Mouse (Mus musculus) forelimb bud, embryonic 11.5 days (tissue): ENCODE data around the gene Senp1.

Experiments
- DNase-seq: peaks from one replicate; pipeline ENCODE4 v3.0.0-alpha.2; 2012; ENCODE audit warnings: low read depth, low spot score

The Senp1 gene

DNA sequence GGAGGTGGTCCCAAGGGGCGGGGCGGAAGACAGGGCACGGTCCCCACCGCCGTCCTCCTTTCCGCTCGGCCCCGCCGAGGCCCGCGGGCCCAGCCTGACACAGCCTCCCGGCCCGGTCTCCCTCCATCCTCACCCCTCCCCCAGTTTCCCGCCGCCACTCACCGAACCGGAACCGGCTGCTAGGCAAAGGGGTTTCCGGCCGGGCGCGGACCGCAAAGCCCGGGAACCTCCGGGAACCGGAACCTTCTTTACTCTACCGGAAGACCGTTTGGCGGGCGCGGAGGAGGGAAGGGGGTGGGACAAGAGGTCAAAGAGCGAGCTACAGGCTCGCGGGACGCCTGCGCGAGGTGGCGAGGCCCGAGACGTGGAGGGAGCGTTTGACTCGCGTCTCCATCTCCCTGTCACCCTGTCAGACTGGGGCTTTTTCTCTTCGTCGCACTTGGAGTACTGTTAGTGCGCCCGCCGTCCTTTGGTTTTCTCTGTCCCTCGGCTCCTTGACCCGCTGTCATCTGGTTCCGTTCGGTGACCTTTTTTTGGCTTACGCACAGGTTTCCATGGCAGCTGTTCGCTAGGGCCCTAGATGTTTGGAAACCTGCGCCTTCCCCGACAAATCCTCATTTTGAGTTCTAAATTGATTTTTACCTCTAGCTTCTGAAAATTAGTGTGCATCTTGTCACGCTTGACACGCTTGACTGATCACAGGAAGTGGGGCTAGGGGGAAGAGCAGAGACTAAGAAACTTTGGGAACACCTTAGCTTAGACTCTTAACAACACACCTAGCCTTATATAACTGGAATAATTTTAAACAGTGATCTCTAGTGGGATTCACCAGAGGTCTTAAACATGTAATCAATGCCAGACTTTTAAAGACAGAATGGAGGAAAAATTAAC lies at the start of gene Senp1:
Senp1 (minus strand) TSS at position 624 of the 891 bp plus-strand sequence.
- DNase-seq: peak; percentile 84

GRCm38 (mm10) chr15:98142515-98142914 lies 49.0 kb upstream of the Senp1 start:
- no peak for DNase-seq

GRCm38 (mm10) chr15:98140809-98141208 lies 47.3 kb upstream of the Senp1 start:
- DNase-seq: no peak

GRCm38 (mm10) chr15:98139763-98140162 lies 46.2 kb upstream of the Senp1 start:
- no peak for DNase-seq

DNA sequence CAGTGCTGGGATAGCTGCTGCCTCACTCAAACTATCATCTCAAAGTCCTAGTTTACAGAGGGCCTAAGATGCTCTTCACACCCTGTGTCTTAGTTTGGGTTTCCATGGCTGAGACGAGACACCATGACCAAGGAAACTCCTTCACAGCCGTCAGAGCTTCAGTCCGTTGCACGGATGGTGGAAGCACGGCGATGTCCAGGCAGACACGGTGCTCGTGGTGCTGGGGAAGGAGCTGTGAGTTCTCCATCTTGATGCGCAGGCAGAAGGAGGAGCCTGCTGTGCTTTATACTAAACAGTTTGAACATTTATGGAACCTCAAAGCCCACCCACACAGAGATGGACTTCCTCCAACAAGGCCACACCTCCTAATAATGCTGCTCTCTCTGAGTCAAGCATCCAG lies 43.3 kb upstream of the Senp1 start:
- DNase-seq: no peak

DNA sequence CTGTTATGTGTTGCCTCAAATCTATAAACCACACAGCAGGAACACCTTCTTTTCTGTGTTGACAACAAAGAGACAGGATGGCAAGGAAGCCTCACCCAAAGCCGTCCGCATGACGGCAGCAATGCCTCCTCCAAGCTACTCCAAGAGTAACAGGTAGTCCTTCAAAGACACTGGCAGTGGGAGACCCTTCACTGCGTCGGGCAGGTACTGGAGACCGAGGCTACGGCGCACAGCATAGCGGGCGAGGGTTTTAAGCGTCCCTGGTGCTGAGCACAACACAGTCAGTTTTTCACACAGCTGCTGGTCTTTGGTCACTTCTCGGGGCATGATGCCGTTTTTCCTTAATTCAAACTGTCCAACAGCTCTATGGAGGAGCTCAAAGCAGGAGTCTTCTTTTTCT lies 42.1 kb upstream of the Senp1 start:
- no peak for DNase-seq

- no peak for DNase-seq
These were observed 41.1 kb upstream of the Senp1 start for GRCm38 (mm10) chr15:98134666-98135065.

GRCm38 (mm10) chr15:98134034-98134433 lies 40.5 kb upstream of the Senp1 start:
- DNase-seq: no peak

DNA sequence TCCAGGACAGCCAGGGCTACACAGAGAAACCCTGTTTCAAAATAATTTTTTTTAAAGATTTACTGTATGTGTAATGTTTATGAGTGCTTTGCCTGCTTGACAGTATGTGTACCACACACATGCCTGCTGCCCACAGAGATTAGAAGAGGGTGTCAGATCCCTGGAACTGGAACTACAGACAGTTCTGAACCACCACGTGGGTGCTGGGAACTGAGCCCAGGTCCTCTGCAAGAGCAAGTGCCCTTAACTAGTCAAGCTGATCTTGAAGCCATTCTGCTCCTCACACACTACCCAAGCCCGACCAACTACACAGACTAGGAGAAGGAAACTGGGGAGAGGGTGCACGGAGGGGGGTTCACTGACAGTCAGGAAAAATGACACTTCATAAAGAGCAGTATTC lies 39.9 kb upstream of the Senp1 start:
- no peak for DNase-seq

DNA sequence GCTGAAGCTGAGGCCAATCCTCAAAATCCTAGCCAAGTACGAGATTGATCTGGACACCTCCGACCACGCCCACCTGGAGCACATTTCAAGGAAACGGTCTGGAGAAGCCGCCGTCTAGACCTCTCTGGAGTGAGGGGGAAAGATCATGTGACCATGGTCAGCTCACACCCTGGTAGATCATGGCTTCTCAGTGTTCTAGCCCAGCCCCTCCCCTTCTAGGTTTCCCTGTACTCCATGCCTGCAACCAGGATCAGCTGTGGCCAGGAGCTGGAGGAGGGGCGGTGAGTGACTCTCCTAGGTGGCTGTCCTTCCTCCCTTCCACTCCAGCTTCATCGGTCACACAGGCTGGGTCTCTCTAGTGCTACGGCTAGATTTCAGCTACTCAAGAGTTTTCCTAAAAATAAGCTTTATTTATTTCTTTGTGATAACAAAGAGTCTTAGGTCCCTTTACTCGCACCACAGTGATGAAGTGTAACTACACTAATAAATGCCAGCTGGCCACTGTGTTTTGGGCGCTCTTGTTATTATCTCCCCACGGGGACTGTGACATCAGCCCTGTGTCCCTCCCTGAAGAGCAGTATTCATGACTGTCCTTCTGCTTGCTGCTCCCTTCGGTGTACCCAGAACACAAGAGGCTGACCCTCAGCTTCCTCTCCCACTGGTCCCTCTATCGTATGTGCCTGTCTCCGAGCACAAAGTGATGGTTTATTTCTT lies 38.6 kb upstream of the Senp1 start:
- no peak for DNase-seq

GRCm38 (mm10) chr15:98131451-98131850 lies 37.9 kb upstream of the Senp1 start:
- no peak for DNase-seq

GRCm38 (mm10) chr15:98131001-98131400 lies 37.5 kb upstream of the Senp1 start:
- no peak for DNase-seq

DNA sequence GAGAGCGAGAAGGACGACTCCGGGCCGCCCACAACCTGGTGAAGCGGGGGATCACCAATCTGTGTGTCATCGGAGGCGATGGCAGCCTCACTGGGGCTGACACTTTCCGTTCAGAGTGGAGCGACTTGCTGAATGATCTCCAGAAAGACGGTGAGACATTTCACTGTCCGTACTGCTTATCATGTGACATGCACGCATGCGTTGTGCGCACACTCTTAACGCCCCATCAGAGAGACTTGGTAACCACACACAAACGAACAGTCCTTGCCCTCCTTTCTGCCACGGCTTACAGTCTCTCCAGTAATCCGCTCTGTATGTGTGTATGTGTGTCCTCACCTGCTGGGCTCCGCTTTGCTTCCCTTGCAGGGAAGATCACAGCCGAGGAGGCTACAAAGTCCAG lies 27.3 kb upstream of the Senp1 start:
- DNase-seq: no peak

- no peak for DNase-seq
These were observed 25.8 kb upstream of the Senp1 start for GRCm38 (mm10) chr15:98119363-98119762.

DNA sequence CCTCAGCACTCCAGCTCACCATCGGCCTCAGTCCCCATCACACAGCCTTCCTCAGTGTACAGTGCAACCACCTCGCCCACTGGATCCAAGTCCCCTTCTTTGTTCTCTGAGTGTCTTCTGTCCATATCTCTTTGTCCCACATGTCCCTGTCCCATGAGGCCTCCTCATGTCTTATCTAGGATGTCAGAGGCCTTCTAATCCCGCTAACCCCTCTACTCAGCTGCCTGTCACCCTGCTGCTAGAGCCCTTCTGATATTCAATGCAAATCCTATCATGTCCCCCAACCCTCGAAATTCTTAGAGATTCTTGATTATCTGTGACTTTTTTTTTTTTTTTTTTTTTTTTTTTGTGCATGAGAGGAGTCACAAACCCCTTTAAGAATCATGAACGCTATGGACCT lies 22.7 kb upstream of the Senp1 start:
- DNase-seq: no peak

DNA sequence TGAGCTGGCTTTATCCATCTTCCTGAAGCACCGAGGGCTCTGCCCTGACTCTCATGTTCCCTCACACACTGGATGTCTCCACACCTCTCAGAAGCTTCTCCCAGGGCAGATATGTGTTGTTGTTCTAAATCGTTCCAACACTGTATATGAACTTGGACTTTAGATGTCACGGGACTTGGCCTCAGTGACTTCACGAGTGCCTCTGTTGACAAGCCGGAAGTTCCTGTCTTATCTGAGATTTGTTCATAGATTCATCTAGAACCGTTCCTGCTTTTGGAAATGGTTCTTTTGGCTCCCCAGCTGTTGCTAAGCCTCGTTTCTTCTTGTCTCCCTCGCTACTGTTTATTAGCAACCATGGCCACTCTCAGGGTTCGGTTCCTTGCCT lies 22.2 kb upstream of the Senp1 start:
- no peak for DNase-seq

GRCm38 (mm10) chr15:98114852-98115778 lies 21.6 kb upstream of the Senp1 start:
- DNase-seq: no peak

DNA sequence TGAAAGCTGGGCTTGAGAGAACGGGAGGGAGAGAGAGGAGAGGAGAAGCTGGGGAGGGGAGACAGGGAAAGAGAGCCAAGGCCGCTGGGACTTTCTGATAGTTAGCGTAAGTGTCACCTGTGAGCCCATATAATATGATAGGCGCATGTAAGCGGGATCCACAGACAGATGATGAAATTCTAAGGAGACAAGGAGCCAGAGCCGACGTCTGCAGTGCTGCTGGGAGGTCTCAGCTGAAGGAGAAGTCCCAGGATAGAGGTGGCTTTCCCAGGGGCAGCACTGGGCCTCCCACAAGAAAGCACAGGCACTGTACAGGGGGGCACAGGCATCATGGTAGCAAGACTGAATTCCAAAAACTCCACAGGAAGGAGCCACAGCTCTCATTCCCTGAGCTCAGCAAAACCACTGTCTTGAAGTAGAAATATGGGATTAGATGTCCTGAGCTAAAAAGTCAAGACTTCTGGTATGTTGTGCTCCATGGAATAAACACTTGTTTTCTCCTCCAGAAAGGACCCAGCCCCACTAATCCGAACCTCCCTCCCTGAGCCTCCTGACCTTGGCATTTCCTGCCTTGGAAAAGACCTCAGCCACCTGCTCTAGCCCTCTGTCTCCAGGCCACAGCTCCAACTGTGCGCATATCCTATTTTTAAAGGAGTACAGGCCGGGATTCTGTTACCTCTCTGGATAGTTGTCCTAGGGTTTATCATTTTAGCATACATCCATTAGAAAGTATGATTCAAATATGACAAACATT lies 20.7 kb upstream of the Senp1 start:
- no peak for DNase-seq

- DNase-seq: no peak
These were observed 18.2 kb upstream of the Senp1 start for GRCm38 (mm10) chr15:98111791-98112190.

DNA sequence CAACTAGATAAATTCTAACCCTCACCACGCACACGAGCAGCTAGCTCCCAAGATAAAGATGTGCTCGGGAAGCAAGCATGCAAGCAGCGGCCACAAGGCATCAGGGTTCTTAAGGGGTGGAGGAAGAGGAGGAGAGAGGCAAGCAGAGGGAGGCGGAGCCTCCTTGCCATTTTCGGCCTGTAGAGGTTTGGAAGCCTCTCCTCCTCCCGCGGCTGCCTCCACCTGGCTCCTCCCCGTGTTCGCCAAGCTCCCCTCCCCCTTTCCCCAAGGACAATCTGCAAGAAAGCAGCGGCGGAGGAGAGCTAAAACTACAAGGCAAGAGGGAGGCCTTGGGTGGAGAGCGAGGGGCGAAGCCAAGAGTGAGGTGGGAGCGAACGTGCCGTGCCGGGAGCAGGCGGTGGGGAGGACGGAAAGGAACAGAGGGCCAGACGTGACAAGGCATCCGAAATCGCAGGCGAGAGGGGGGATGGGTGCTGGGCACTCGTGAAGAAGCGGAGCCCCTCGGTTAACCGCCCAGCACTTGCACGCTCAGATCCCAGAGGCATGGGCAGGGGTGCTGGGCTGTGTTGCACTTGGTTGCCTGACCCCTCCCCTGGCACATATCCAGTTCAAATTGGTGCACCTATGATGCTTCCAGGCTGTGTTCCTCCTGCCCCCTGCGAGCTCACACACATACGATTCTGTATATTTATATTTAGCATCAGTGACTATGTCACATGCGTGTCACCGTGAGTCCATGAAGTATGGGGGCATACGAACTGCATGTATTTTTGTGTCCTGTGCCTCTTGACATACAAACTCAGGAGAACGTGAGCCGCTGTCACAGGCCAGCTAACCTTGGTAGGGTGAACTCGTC lies 15.0 kb upstream of the Senp1 start:
- peak; percentile 88 for DNase-seq
